Mouse (Mus musculus) hindbrain, postnatal 0 days (tissue): Measurements from ENCODE around the gene Tnfaip3. TPM values are rescaled to one million over a fixed set of nuclear protein-coding genes. Genes with fewer than 3 reads are reported as not detected.

Source experiments
- ATAC-seq: fragments of 200-750 bp; cut with Nextera tagmentation; 2 replicates; pipeline ENCODE4 v1.8.0; 2017; ENCODE audit warnings: mild to moderate bottlenecking, moderate TSS enrichment, moderate library complexity
- DNase-seq: peaks from one replicate; pipeline ENCODE4 v3.0.0-alpha.2; 2015; ENCODE audit warnings: low spot score
- H3K27ac ChIP-seq: fragments of 300-500 bp; sonication (generic); 2 replicates; pipeline ENCODE4 v1.5.1; 2014; ENCODE audit warnings: mild to moderate bottlenecking
- H3K27me3 ChIP-seq: fragments of 300-500 bp; sonication (generic); 2 replicates; pipeline ENCODE4 v1.6.1; 2014; ENCODE audit warnings: low read length, mixed read lengths; ENCODE audit not compliant: insufficient read depth
- H3K36me3 ChIP-seq: fragments of 300-500 bp; sonication (generic); 2 replicates; pipeline ENCODE4 v1.6.1; 2014; ENCODE audit warnings: low read length, mixed read lengths; ENCODE audit not compliant: insufficient read depth
- H3K4me1 ChIP-seq: fragments of 300-500 bp; sonication (generic); 2 replicates; pipeline ENCODE4 v1.6.1; 2014; ENCODE audit warnings: antibody characterized with exemption, low read length, mixed read lengths; ENCODE audit not compliant: insufficient read depth
- H3K4me2 ChIP-seq: fragments of 300-500 bp; sonication (generic); 2 replicates; pipeline ENCODE4 v1.6.1; 2014; ENCODE audit warnings: low read depth, mild to moderate bottlenecking, low read length, moderate library complexity, mixed read lengths
- H3K4me3 ChIP-seq: fragments of 300-500 bp; sonication (generic); 2 replicates; pipeline ENCODE4 v1.5.1; 2014; ENCODE audit warnings: low read length
- H3K9ac ChIP-seq: fragments of 300-500 bp; sonication (generic); replicated peaks from 2 replicates; pipeline ENCODE4 v1.6.1; 2014; ENCODE audit warnings: mild to moderate bottlenecking, low read length, moderate library complexity, mixed read lengths
- H3K9me3 ChIP-seq: fragments of 300-500 bp; sonication (generic); 2 replicates; pipeline ENCODE4 v1.6.1; 2016; ENCODE audit warnings: low read length, mixed read lengths
- CTCF ChIP-seq: IDR thresholded peaks from 2 replicates; pipeline ENCODE4 v1.5.1; 2016; ENCODE audit warnings: antibody characterized with exemption, control low read depth, low read depth
- WGBS: fragments of 180-500 bp; shearing (Covaris S2); extraction: QIAGEN DNeasy Blood & Tissue Kit; methylation state at CpG from one replicate; pipeline ENCODE4 v1.1.7; 2014; 5-methylcytosine and 5-hydroxymethylcytosine counted together
- polyA plus RNA-seq: library from polyadenylated mRNA; unstranded; fragments of >200 nt; fragmentation: Nextera tagmentation; extraction: Ambion mirVana; gene quantifications from 2 replicates; pipeline ENCODE4 v1.2.1, GENCODE M21; 2015
- total RNA-seq: library from RNA; depleted of rRNA; stranded (reverse); fragments of >200 nt; gene quantifications from 2 replicates; pipeline ENCODE4 v1.2.3, GENCODE M21; 2014; rRNA removed

Gene Tnfaip3
- total and polyA plus RNA-seq, 2 experiments from 2014 or later = 1.1 to 2.4 TPM

DNA sequence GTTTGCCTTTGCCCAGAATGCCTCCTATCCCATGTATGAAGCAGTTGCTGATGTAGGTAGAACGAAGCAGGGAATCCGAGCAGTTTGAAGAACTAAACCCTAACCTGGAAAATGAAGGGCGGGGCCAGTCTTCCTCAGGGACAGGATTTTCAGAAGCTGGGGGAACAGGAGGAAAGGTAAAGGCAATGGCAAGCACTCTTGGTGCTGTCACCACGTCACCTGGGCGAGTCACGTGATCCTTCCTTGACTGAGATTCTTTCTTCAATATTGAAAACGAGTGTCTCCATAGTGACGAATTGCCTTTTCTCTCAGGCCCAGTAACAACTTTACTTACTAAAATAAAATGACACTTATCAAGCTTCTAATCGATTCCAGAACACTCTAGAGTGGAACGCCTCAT is 48.6 kb downstream of the Tnfaip3 start:
- H3K27ac ChIP-seq = no peak overlapping the region
- H3K4me1 ChIP-seq = no peaks in the 10 kb centered on the region
- WGBS = 90% methylated on average over 10 of the region's 10 CpGs
- H3K9ac ChIP-seq = no peak overlapping the region
- no peak for TF ChIP-seq CTCF
- H3K4me3 ChIP-seq = no peak overlapping the region
- no peak overlapping the region for H3K4me2 ChIP-seq
- ATAC-seq (no peak), DNase-seq (no peak)
- H3K36me3 ChIP-seq = no peaks in the 10 kb centered on the region
- no peaks in the 10 kb centered on the region for H3K9me3 ChIP-seq
- H3K27me3 ChIP-seq = no peaks in the 10 kb centered on the region

DNA sequence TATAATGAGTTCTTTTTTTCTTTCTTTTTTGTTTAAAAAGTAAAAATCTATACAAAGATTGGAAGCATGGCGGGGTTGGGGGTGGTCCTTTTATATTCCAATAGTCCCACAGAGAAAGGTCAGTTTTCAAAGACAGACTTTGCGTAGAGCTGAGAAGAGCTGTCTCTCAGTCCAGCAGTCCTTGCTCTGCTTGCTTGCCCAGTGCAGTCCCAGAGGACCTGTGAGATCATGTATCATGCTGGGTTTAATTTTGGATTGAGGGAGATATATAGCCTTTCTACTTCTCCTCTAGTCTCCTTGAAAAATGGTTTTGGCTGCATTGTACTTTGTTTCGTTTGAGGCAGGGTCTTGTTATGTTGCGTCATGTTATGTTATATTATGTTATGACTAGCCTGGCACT is 49.9 kb downstream of the Tnfaip3 start:
- no peak for DNase-seq
- Histone ChIP-seq H3K4me1 (no peaks in the 10 kb centered on the region), H3K27me3 (no peaks in the 10 kb centered on the region), H3K36me3 (no peaks in the 10 kb centered on the region), H3K27ac (no peak overlapping the region), H3K4me3 (no peak overlapping the region), H3K9ac (no peak overlapping the region), H3K4me2 (no peak overlapping the region), H3K9me3 (no peaks in the 10 kb centered on the region)
- no peak for ATAC-seq
- WGBS = 85% methylated on average over 4 of the region's 4 CpGs
- no peak for TF ChIP-seq CTCF

DNA sequence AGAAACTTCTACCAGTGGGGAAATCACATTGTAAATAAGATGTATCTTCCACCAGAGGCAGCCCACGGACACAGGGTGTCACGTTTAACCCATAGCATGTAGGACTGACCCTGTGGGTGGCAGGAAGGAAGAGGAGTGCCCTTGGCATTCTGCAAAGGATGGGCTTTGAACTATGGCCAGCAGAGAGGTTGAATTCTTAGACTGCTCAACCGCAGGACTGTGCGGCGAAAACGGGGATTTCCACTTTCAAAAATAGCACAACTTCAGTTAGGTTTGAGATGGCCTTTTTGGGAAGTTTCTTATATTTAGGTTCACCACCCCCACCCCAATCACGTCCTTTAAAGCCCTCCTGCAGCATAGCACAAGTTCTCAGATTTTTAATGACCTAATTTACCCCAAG is 50.6 kb downstream of the Tnfaip3 start:
- no peaks in the 10 kb centered on the region for H3K27me3 ChIP-seq
- H3K4me3 ChIP-seq = no peak overlapping the region
- 75% methylated on average over 7 of the region's 7 CpGs for WGBS
- no peak overlapping the region for H3K9ac ChIP-seq
- ATAC-seq (no peak), DNase-seq (no peak)
- H3K4me1 ChIP-seq = no peaks in the 10 kb centered on the region
- H3K4me2 ChIP-seq = no peak overlapping the region
- no peaks in the 10 kb centered on the region for H3K36me3 ChIP-seq
- H3K9me3 ChIP-seq = no peaks in the 10 kb centered on the region
- no peak for TF ChIP-seq CTCF
- H3K27ac ChIP-seq = no peak overlapping the region

DNA sequence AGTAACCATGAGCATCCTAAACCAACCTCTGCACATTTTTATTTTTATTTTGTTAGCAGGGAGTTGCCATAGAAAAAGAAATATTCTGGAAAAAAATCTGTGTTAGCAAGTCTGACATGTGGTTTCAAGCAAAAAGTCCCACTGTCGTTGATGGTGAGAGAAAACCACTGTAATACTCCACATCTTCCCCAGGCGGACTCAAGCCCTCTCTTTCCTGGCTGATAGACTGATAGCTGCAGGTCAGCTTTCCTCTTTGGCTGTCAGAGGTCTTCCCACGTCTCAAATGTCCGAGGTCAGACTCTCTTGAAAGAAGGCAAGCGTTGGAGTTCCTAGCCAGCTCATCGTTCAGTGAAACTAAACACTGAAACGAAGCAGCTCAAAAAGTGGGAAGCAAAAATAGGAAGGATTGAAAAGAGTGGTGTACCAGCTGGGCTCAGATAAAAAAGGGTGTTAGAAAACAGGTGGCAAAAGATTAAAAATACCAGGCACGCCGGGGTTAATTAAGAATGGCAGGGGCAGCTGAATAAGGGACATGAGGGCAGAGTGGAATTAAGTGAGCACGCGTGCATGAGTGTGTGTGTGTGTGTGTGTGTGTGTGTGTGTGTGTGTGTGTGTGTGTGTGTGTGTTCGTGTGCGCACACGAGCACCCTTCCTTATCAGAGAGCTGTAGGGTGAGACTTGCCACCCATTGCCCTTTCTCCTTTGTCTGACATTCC is 55.5 kb downstream of the Tnfaip3 start:
- ATAC-seq (no peak), DNase-seq (no peak)
- no peak overlapping the region for H3K9ac ChIP-seq
- no peak for TF ChIP-seq CTCF
- H3K27ac ChIP-seq = no peak overlapping the region
- no peaks in the 10 kb centered on the region for H3K4me1 ChIP-seq
- WGBS = 71% methylated on average over 14 of the region's 14 CpGs
- H3K27me3 ChIP-seq = no peaks in the 10 kb centered on the region
- no peak overlapping the region for H3K4me2 ChIP-seq
- no peak overlapping the region for H3K4me3 ChIP-seq
- H3K9me3 ChIP-seq = no peaks in the 10 kb centered on the region
- H3K36me3 ChIP-seq = no peaks in the 10 kb centered on the region

DNA sequence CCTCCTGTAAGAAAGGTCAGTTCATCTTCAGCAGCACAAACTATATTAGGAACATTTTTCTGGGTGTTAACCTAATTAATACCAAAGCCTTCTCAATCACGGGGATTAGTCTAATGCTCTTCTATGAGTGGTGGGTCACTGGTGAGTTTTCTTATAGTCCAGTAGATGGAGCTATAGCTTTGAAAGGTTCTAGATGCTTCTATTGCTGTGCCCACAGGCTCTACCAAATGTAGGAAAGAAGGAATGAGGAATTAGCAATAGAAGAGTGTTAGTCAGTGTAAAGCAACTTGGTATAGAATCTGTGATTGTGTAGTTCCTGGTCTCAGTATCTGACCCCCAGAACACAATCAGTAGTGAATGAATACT is 61.8 kb downstream of the Tnfaip3 start:
- Histone ChIP-seq H3K27me3 (no peaks in the 10 kb centered on the region), H3K4me3 (no peak overlapping the region), H3K4me1 (no peaks in the 10 kb centered on the region), H3K27ac (no peak overlapping the region), H3K36me3 (no peaks in the 10 kb centered on the region), H3K9ac (no peak overlapping the region), H3K4me2 (no peak overlapping the region), H3K9me3 (no peaks in the 10 kb centered on the region)
- peak; percentile 63 for DNase-seq
- 14% methylated on average over 1 of the region's 1 CpGs for WGBS
- no peak for ATAC-seq
- peak; percentile 63 for TF ChIP-seq CTCF

DNA sequence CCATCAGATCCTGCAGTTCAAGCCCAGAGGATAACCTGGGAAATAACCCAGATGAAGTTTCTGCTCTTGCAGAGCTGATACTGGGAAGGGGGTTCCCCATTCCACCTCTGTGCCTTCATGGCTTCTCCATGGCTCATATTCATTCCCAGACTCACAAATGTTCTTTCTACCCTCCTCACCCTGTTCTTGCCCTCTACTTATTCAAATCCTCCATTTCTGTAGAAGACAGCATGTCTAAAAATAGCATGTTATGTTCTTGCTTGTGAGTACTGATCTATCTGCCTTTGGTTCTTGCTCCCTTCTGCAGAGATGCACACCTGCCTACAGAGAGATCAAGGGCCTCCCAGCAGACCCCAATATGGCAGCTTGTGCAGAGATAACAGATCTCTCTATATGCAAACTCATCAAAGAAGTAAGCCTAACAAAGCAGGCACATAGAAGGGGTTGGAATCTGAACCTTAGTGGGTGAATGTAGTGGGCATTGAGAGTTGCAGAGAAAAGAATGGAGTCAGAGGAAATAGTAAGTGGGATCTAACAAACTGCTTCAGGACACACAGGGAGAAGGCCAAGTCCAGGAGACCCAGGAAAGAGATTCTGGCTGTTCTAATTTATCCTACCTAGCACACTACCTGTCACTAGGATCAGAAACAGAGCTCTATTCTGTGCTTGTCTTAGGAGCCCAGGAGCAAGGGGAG is 62.3 kb downstream of the Tnfaip3 start:
- no peak overlapping the region for H3K4me2 ChIP-seq
- no peak overlapping the region for H3K9ac ChIP-seq
- H3K27ac ChIP-seq = no peak overlapping the region
- H3K9me3 ChIP-seq = no peaks in the 10 kb centered on the region
- TF ChIP-seq CTCF = no peak
- H3K4me3 ChIP-seq = no peak overlapping the region
- no peak for ATAC-seq
- H3K27me3 ChIP-seq = no peaks in the 10 kb centered on the region
- no peak for DNase-seq
- H3K36me3 ChIP-seq = no peaks in the 10 kb centered on the region
- no peaks in the 10 kb centered on the region for H3K4me1 ChIP-seq

Other genes with a start within 250 kb of the Tnfaip3 start
- gene Gm4922, start 228.9 kb downstream of the Tnfaip3 start, total RNA-seq = not detected in 2 replicates
- 0.15 and 0.29 TPM in 2 replicates for gene Gm4922, start 228.9 kb downstream of the Tnfaip3 start, polyA plus RNA-seq
- gene Perp, start 170.6 kb downstream of the Tnfaip3 start, total RNA-seq = 20.1 and 20.9 TPM in 2 replicates
- gene Perp, start 170.6 kb downstream of the Tnfaip3 start, polyA plus RNA-seq = 24.9 and 26.4 TPM in 2 replicates